Mouse (Mus musculus): Measurements from ENCODE around the gene Fthl17b. TPM values are rescaled to one million over a fixed set of nuclear protein-coding genes. Genes with fewer than 3 reads are reported as not detected.
A peak's percentile ranks its signal among the peaks of the same experiment; 100 is the strongest.
"Not testable (repeated sequence)": the region's sequence is repeated elsewhere in the genome, so short reads cannot be mapped to it uniquely, and the experiment has no call there.

The Fthl17b gene
- polyA plus RNA-seq (2015; fragmentation: Nextera tagmentation; extraction: Ambion mirVana), result not detected in 2 replicates

DNA sequence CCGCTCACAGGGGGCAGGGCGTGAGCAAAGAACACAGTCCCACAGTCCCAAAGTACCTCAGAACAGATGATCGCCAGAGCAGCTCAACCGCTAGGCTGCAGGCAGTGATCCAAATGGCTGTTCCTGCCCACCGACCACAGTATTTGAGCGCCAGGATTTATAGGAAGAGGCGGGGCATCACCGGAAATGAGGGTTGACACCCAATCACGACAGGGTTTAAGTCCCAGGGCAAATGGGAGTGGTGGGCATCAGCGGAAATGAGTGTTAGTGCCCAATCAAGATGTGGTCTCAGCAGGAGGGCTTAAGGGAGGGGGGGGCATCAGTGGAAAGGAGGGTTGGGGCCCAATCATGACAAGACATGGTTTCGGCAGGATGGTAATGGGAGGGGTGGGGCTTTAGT lies at the start of gene Fthl17b:
TSS of gene Fthl17b (minus strand) at position 101 of the 400 bp plus-strand sequence.
- not testable (repeated sequence) for H3K27me3 ChIP-seq (replicated peaks; ENCODE audit: control insufficient read depth, insufficient read depth, low read length); H3K4me1 ChIP-seq (replicated peaks; ENCODE audit: control insufficient read depth, insufficient read depth, low read length); ATAC-seq; H3K36me3 ChIP-seq (ENCODE audit: control insufficient read depth, insufficient read depth); H3K9ac ChIP-seq (replicated peaks; ENCODE audit: low read depth, low read length); H3K4me2 ChIP-seq (ENCODE audit: low read length); H3K4me3 ChIP-seq (replicated peaks; ENCODE audit: low read length); H3K27ac ChIP-seq (ENCODE audit: low read length); H3K9me3 ChIP-seq (ENCODE audit: control insufficient read depth, low read length)
- WGBS, result 95% methylated on average over 4 of the region's 11 CpGs

- not testable (repeated sequence) for H3K4me3 ChIP-seq (replicated peaks; ENCODE audit: low read length); H3K36me3 ChIP-seq (ENCODE audit: control insufficient read depth, insufficient read depth); H3K4me1 ChIP-seq (replicated peaks; ENCODE audit: control insufficient read depth, insufficient read depth, low read length); H3K4me2 ChIP-seq (ENCODE audit: low read length); H3K9me3 ChIP-seq (ENCODE audit: control insufficient read depth, low read length); ATAC-seq; H3K27me3 ChIP-seq (replicated peaks; ENCODE audit: control insufficient read depth, insufficient read depth, low read length); H3K9ac ChIP-seq (replicated peaks; ENCODE audit: low read depth, low read length); H3K27ac ChIP-seq (ENCODE audit: low read length)
- WGBS, result no CpG with 5 or more reads among the region's 9 CpGs
Observed at GRCm38 (mm10) chrX:8986655-8987054, 23.9 kb upstream of the Fthl17b start, which contains the start of gene Fthl17d. Gene Fthl17d, minus strand, starts transcription at chrX:8986755.

DNA sequence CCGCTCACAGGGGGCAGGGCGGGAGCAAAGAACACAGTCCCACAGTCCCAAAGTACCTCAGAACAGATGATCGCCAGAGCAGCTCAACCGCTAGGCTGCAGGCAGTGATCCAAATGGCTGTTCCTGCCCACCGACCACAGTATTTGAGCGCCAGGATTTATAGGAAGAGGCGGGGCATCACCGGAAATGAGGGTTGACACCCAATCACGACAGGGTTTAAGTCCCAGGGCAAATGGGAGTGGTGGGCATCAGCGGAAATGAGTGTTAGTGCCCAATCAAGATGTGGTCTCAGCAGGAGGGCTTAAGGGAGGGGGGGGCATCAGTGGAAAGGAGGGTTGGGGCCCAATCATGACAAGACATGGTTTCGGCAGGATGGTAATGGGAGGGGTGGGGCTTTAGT lies 13.7 kb upstream of the Fthl17b start, which contains the start of gene Fthl17c:
TSS of gene Fthl17c (minus strand) at position 101 of the 400 bp plus-strand sequence.
- not testable (repeated sequence) for H3K4me2 ChIP-seq (ENCODE audit: low read length); H3K36me3 ChIP-seq (ENCODE audit: control insufficient read depth, insufficient read depth); H3K9me3 ChIP-seq (ENCODE audit: control insufficient read depth, low read length); H3K27me3 ChIP-seq (replicated peaks; ENCODE audit: control insufficient read depth, insufficient read depth, low read length); H3K4me3 ChIP-seq (replicated peaks; ENCODE audit: low read length); H3K9ac ChIP-seq (replicated peaks; ENCODE audit: low read depth, low read length); ATAC-seq; H3K4me1 ChIP-seq (replicated peaks; ENCODE audit: control insufficient read depth, insufficient read depth, low read length); H3K27ac ChIP-seq (ENCODE audit: low read length)
- WGBS, result no CpG with 5 or more reads among the region's 11 CpGs

DNA sequence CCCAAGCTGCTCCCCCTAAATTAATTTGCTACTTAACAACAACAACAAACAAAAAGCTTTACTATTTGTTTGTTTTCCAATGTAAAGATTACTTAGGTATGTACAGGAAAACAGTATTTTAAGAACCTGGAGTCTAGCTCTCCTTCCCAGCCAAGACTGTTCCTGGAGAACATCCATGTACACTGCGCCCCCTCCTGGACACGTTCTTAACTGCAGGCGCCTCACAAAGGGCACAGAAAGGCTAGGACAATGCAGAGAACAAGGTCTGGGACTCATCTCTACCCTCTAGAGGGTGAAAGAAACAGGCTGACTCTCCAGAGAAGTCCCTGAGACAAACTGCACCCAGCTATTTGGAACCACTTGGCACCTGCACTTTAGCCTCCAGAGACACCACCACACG lies 1.8 kb upstream of the Fthl17b start:
- 43% methylated on average over 4 of the region's 4 CpGs for WGBS

GRCm38 (mm10) chrX:8948130-8948805 lies 14.5 kb downstream of the Fthl17b start:
- not testable (repeated sequence) for H3K4me3 ChIP-seq (replicated peaks; ENCODE audit: low read length)
- WGBS, result 25% methylated on average over 6 of the region's 7 CpGs
- peak; percentile 84 for ATAC-seq

More for the DNA sequence above, 1.8 kb upstream of the Fthl17b start:
- not testable (repeated sequence) for H3K4me2 ChIP-seq (ENCODE audit: low read length); H3K27me3 ChIP-seq (replicated peaks; ENCODE audit: control insufficient read depth, insufficient read depth, low read length); H3K36me3 ChIP-seq (ENCODE audit: control insufficient read depth, insufficient read depth); H3K9ac ChIP-seq (replicated peaks; ENCODE audit: low read depth, low read length); ATAC-seq; H3K4me3 ChIP-seq (replicated peaks; ENCODE audit: low read length); H3K4me1 ChIP-seq (replicated peaks; ENCODE audit: control insufficient read depth, insufficient read depth, low read length); H3K27ac ChIP-seq (ENCODE audit: low read length); H3K9me3 ChIP-seq (ENCODE audit: control insufficient read depth, low read length)

DNA sequence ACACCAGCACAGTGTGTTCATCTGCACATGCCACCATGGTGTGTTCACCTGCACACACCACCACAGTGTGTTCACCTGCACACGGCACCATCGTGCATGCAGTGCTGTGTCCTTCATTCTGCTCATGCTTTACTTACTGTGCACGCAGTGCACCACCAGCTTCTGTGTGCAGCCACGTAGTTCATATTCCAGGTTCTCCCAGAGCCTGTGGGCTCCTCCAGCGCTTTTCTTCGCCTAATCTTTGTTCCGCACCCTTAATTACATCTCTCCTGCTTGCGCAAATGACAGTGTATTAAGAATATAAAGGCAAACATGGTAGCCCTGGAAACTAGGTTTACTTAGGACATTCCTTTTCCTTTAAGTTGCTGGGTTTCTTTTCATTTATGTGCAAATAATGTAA lies 18.7 kb downstream of the Fthl17b start:
- Histone ChIP-seq H3K27me3 (replicated peaks; ENCODE audit: control insufficient read depth, insufficient read depth, low read length) (no peaks in the 10 kb centered on the region), H3K9me3 (ENCODE audit: control insufficient read depth, low read length) (no peaks in the 10 kb centered on the region), H3K4me3 (replicated peaks; ENCODE audit: low read length) (no peak overlapping the region), H3K4me1 (replicated peaks; ENCODE audit: control insufficient read depth, insufficient read depth, low read length) (no peaks in the 10 kb centered on the region), H3K27ac (ENCODE audit: low read length) (no peak overlapping the region), H3K36me3 (ENCODE audit: control insufficient read depth, insufficient read depth) (no peaks in the 10 kb centered on the region), H3K4me2 (ENCODE audit: low read length) (no peak overlapping the region), H3K9ac (replicated peaks; ENCODE audit: low read depth, low read length) (no peak overlapping the region)
- 69% methylated on average over 8 of the region's 8 CpGs for whole genome bisulfite sequencing
- no peak for ATAC-seq

More at GRCm38 (mm10) chrX:8948130-8948805, 14.5 kb downstream of the Fthl17b start:
- H3K4me1 ChIP-seq (replicated peaks; ENCODE audit: control insufficient read depth, insufficient read depth, low read length); H3K27me3 ChIP-seq (replicated peaks; ENCODE audit: control insufficient read depth, insufficient read depth, low read length); H3K4me2 ChIP-seq (ENCODE audit: low read length); H3K9me3 ChIP-seq (ENCODE audit: control insufficient read depth, low read length); H3K27ac ChIP-seq (ENCODE audit: low read length); H3K9ac ChIP-seq (replicated peaks; ENCODE audit: low read depth, low read length); H3K36me3 ChIP-seq (ENCODE audit: control insufficient read depth, insufficient read depth): not testable (repeated sequence)

GRCm38 (mm10) chrX:8927308-8927707 lies 35.5 kb downstream of the Fthl17b start:
- WGBS, result 7% methylated on average over 4 of the region's 4 CpGs
- Histone ChIP-seq H3K27ac (ENCODE audit: low read length) (no peak overlapping the region), H3K9ac (replicated peaks; ENCODE audit: low read depth, low read length) (no peak overlapping the region), H3K36me3 (ENCODE audit: control insufficient read depth, insufficient read depth) (no peaks in the 10 kb centered on the region), H3K4me1 (replicated peaks; ENCODE audit: control insufficient read depth, insufficient read depth, low read length) (no peaks in the 10 kb centered on the region), H3K27me3 (replicated peaks; ENCODE audit: control insufficient read depth, insufficient read depth, low read length) (no peaks in the 10 kb centered on the region), H3K4me3 (replicated peaks; ENCODE audit: low read length) (no peak overlapping the region), H3K4me2 (ENCODE audit: low read length) (no peak overlapping the region), H3K9me3 (ENCODE audit: control insufficient read depth, low read length) (no peaks in the 10 kb centered on the region)
- no peak for ATAC-seq

GRCm38 (mm10) chrX:8921813-8922607 lies 40.8 kb downstream of the Fthl17b start:
- no peak; the same call in 1 of the 2 replicates for ATAC-seq
- Histone ChIP-seq H3K4me3 (replicated peaks; ENCODE audit: low read length) (no peak overlapping the region), H3K4me2 (ENCODE audit: low read length) (no peak overlapping the region), H3K4me1 (replicated peaks; ENCODE audit: control insufficient read depth, insufficient read depth, low read length) (no peaks in the 10 kb centered on the region), H3K9ac (replicated peaks; ENCODE audit: low read depth, low read length) (no peak overlapping the region), H3K36me3 (ENCODE audit: control insufficient read depth, insufficient read depth) (no peaks in the 10 kb centered on the region), H3K27ac (ENCODE audit: low read length) (no peak overlapping the region), H3K27me3 (replicated peaks; ENCODE audit: control insufficient read depth, insufficient read depth, low read length) (no peaks in the 10 kb centered on the region), H3K9me3 (ENCODE audit: control insufficient read depth, low read length) (no peaks in the 10 kb centered on the region)
- 51% methylated on average over 9 of the region's 9 CpGs for WGBS

GRCm38 (mm10) chrX:8921080-8921479 lies 41.7 kb downstream of the Fthl17b start:
- ATAC-seq, result no peak
- 71% methylated on average over 4 of the region's 4 CpGs for WGBS
- Histone ChIP-seq H3K27me3 (replicated peaks; ENCODE audit: control insufficient read depth, insufficient read depth, low read length) (no peaks in the 10 kb centered on the region), H3K4me2 (ENCODE audit: low read length) (no peak overlapping the region), H3K4me1 (replicated peaks; ENCODE audit: control insufficient read depth, insufficient read depth, low read length) (no peaks in the 10 kb centered on the region), H3K4me3 (replicated peaks; ENCODE audit: low read length) (no peak overlapping the region), H3K9me3 (ENCODE audit: control insufficient read depth, low read length) (no peaks in the 10 kb centered on the region), H3K36me3 (ENCODE audit: control insufficient read depth, insufficient read depth) (no peaks in the 10 kb centered on the region), H3K9ac (replicated peaks; ENCODE audit: low read depth, low read length) (no peak overlapping the region), H3K27ac (ENCODE audit: low read length) (no peak overlapping the region)
